18 mouse cellular contexts compared by ENCODE assay signal in the genomic region with DNA sequence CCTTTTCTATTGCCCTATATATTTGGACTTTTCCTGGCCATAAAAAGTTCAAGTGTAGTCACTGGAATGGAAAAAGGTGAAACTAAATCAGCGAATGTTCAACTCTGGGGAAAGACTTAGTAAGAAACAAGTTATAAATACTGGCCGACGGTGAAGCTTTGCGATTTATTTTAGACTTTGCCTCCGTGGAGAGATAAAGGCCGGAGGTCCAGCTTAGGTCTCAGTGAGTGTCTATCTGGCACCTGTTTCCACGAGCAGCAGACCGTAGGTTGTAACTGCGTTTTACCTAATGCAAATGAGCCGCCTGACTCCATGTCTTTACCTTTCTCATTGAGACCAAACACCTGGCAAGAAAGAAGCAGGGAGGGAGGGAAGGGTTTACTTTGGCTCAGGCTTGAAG.
"Had no signal": no experiment of that assay in that cellular context is flagged by ENCODE, and none has a peak within 500 bp of the region (broad histone marks: within the 10 kb centered on the region; RNA-seq: fewer than 3 reads in every experiment).

No protein-coding gene starts in this region.

- ATAC-seq: midbrain, embryonic 16.5 days had no signal

- H3K4me3 ChIP-seq: midbrain, embryonic 10.5 days; midbrain, embryonic 12.5 days; myocyte; neural tube, embryonic 13.5 days; neural tube, embryonic 15.5 days had no signal

- H3K4me2 ChIP-seq: lung, embryonic 14.5 days; midbrain, embryonic 12.5 days; neural tube, embryonic 13.5 days; neural tube, embryonic 15.5 days had no signal

- H3K9me3 ChIP-seq: midbrain, embryonic 10.5 days; midbrain, embryonic 12.5 days; neural tube, embryonic 13.5 days; neural tube, embryonic 15.5 days had no signal

- H3K9ac ChIP-seq: lung, embryonic 14.5 days; midbrain, embryonic 12.5 days; neural tube, embryonic 13.5 days; neural tube, embryonic 15.5 days had no signal

- H3K27ac ChIP-seq: midbrain, embryonic 10.5 days; midbrain, embryonic 12.5 days; neural tube, embryonic 13.5 days; neural tube, embryonic 15.5 days had no signal

- H3K36me3 ChIP-seq: midbrain, embryonic 12.5 days; neural tube, embryonic 13.5 days; neural tube, embryonic 15.5 days had no signal

- H3K27me3 ChIP-seq: midbrain, embryonic 12.5 days; neural tube, embryonic 13.5 days; neural tube, embryonic 15.5 days had no signal

- DNase-seq: lung, embryonic 14.5 days; lung, postnatal 10 days; lung, postnatal 4 days; midbrain, embryonic 14.5 days; retina, postnatal 1 day; right cerebral cortex, adult 18-20 months; right cerebral cortex, postnatal 25 days; right cerebral cortex, postnatal 4 days; spleen, adult 18-20 months; thymus, adult 18-20 months; thymus, postnatal 14 days; thymus, postnatal 36 days had no signal
